Mouse (Mus musculus): ENCODE data around the gene Tbc1d20. TPM values are rescaled to one million over a fixed set of nuclear protein-coding genes. Genes with fewer than 3 reads are reported as not detected.

Tbc1d20 gene
- polyA plus RNA-seq (2015; fragmentation: Nextera tagmentation; extraction: Ambion mirVana): 35.2 and 40.3 TPM in 2 replicates

GRCm38 (mm10) chr2:152293727-152294475 is at the start of gene Tbc1d20:
Gene Tbc1d20, plus strand, starts transcription at chr2:152293828.
- TF ChIP-seq CTCF (IDR thresholded peaks at IDR 0.05; ENCODE audit: low read depth): no peak
- Histone ChIP-seq H3K9ac (ENCODE audit: low read depth, low read length) (peak within 1 kb of the TSS; percentile 90), H3K36me3 (ENCODE audit: control insufficient read depth, insufficient read depth) (no peaks in the 10 kb centered on the region), H3K27me3 (replicated peaks; ENCODE audit: control insufficient read depth, insufficient read depth, low read length) (no peaks in the 10 kb centered on the region), H3K4me2 (replicated peaks; ENCODE audit: low read depth) (peak within 1 kb of the TSS; percentile 82), H3K4me3 (ENCODE audit: low read depth, low read length) (peak within 1 kb of the TSS; percentile 72), H3K4me1 (replicated peaks; ENCODE audit: control insufficient read depth, insufficient read depth, low read length) (no peaks in the 10 kb centered on the region), H3K27ac (ENCODE audit: low read depth, low read length) (peak within 1 kb of the TSS; percentile 85), H3K9me3 (ENCODE audit: control insufficient read depth) (no peaks in the 10 kb centered on the region)
- peak; percentile 96 for ATAC-seq
- WGBS: under 1% methylated on average over 69 of the region's 70 CpGs

- WGBS: 92% methylated on average over 1 of the region's 1 CpGs
- Histone ChIP-seq H3K27me3 (replicated peaks; ENCODE audit: control insufficient read depth, insufficient read depth, low read length) (no peaks in the 10 kb centered on the region), H3K4me2 (replicated peaks; ENCODE audit: low read depth) (no peak overlapping the region), H3K4me3 (ENCODE audit: low read depth, low read length) (no peak overlapping the region), H3K9me3 (ENCODE audit: control insufficient read depth) (no peaks in the 10 kb centered on the region), H3K36me3 (ENCODE audit: control insufficient read depth, insufficient read depth) (peaks cover 3% of the 10 kb centered on the region), H3K27ac (ENCODE audit: low read depth, low read length) (no peak overlapping the region), H3K4me1 (replicated peaks; ENCODE audit: control insufficient read depth, insufficient read depth, low read length) (no peaks in the 10 kb centered on the region; the same call in 1 of the 2 replicates), H3K9ac (ENCODE audit: low read depth, low read length) (no peak overlapping the region)
- no peak for TF ChIP-seq CTCF (IDR thresholded peaks at IDR 0.05; ENCODE audit: low read depth)
- no peak for ATAC-seq
These were observed 46.4 kb upstream of the Tbc1d20 start for GRCm38 (mm10) chr2:152247213-152247612.

- no peak overlapping the region for H3K27ac ChIP-seq (ENCODE audit: low read depth, low read length)
- H3K9ac ChIP-seq (ENCODE audit: low read depth, low read length): no peak overlapping the region
- no peaks in the 10 kb centered on the region; the same call in 1 of the 2 replicates for H3K4me1 ChIP-seq (replicated peaks; ENCODE audit: control insufficient read depth, insufficient read depth, low read length)
- H3K27me3 ChIP-seq (replicated peaks; ENCODE audit: control insufficient read depth, insufficient read depth, low read length): no peaks in the 10 kb centered on the region
- no peak overlapping the region for H3K4me3 ChIP-seq (ENCODE audit: low read depth, low read length)
- ATAC-seq: no peak
- no peaks in the 10 kb centered on the region for H3K9me3 ChIP-seq (ENCODE audit: control insufficient read depth)
- no peak overlapping the region for H3K4me2 ChIP-seq (replicated peaks; ENCODE audit: low read depth)
- no peak for TF ChIP-seq CTCF (IDR thresholded peaks at IDR 0.05; ENCODE audit: low read depth)
- WGBS: 24% methylated on average over 2 of the region's 4 CpGs
- peaks cover 31% of the 10 kb centered on the region for H3K36me3 ChIP-seq (ENCODE audit: control insufficient read depth, insufficient read depth)
These were observed 43.1 kb upstream of the Tbc1d20 start for GRCm38 (mm10) chr2:152250511-152250910.

GRCm38 (mm10) chr2:152259739-152260138 is 33.9 kb upstream of the Tbc1d20 start:
- Histone ChIP-seq H3K4me3 (ENCODE audit: low read depth, low read length) (no peak overlapping the region), H3K36me3 (ENCODE audit: control insufficient read depth, insufficient read depth) (peaks cover 66% of the 10 kb centered on the region), H3K4me1 (replicated peaks; ENCODE audit: control insufficient read depth, insufficient read depth, low read length) (no peaks in the 10 kb centered on the region), H3K27ac (ENCODE audit: low read depth, low read length) (no peak overlapping the region), H3K9ac (ENCODE audit: low read depth, low read length) (no peak overlapping the region), H3K27me3 (replicated peaks; ENCODE audit: control insufficient read depth, insufficient read depth, low read length) (no peaks in the 10 kb centered on the region), H3K4me2 (replicated peaks; ENCODE audit: low read depth) (no peak overlapping the region), H3K9me3 (ENCODE audit: control insufficient read depth) (no peaks in the 10 kb centered on the region)
- no peak for TF ChIP-seq CTCF (IDR thresholded peaks at IDR 0.05; ENCODE audit: low read depth)
- 90% methylated on average over 1 of the region's 1 CpGs for WGBS
- ATAC-seq: no peak

GRCm38 (mm10) chr2:152273639-152274038 is 20.0 kb upstream of the Tbc1d20 start:
- Histone ChIP-seq H3K9me3 (ENCODE audit: control insufficient read depth) (no peaks in the 10 kb centered on the region), H3K4me3 (ENCODE audit: low read depth, low read length) (no peak overlapping the region), H3K4me2 (replicated peaks; ENCODE audit: low read depth) (no peak overlapping the region), H3K36me3 (ENCODE audit: control insufficient read depth, insufficient read depth) (peaks cover 59% of the 10 kb centered on the region), H3K27me3 (replicated peaks; ENCODE audit: control insufficient read depth, insufficient read depth, low read length) (no peaks in the 10 kb centered on the region), H3K4me1 (replicated peaks; ENCODE audit: control insufficient read depth, insufficient read depth, low read length) (no peaks in the 10 kb centered on the region), H3K9ac (ENCODE audit: low read depth, low read length) (no peak overlapping the region), H3K27ac (ENCODE audit: low read depth, low read length) (no peak overlapping the region)
- no peak for ATAC-seq
- 85% methylated on average over 2 of the region's 2 CpGs for WGBS
- TF ChIP-seq CTCF (IDR thresholded peaks at IDR 0.05; ENCODE audit: low read depth): peak; percentile 53

- ATAC-seq: no peak
- Histone ChIP-seq H3K36me3 (ENCODE audit: control insufficient read depth, insufficient read depth) (peaks cover 42% of the 10 kb centered on the region), H3K9ac (ENCODE audit: low read depth, low read length) (no peak overlapping the region), H3K27me3 (replicated peaks; ENCODE audit: control insufficient read depth, insufficient read depth, low read length) (no peaks in the 10 kb centered on the region), H3K4me1 (replicated peaks; ENCODE audit: control insufficient read depth, insufficient read depth, low read length) (no peaks in the 10 kb centered on the region), H3K4me3 (ENCODE audit: low read depth, low read length) (no peak overlapping the region), H3K27ac (ENCODE audit: low read depth, low read length) (no peak overlapping the region), H3K9me3 (ENCODE audit: control insufficient read depth) (no peaks in the 10 kb centered on the region), H3K4me2 (replicated peaks; ENCODE audit: low read depth) (no peak overlapping the region)
- TF ChIP-seq CTCF (IDR thresholded peaks at IDR 0.05; ENCODE audit: low read depth): no peak
- 72% methylated on average over 3 of the region's 3 CpGs for WGBS
These were observed 12.2 kb upstream of the Tbc1d20 start for GRCm38 (mm10) chr2:152281407-152281806.

All from intestine, postnatal 0 days (tissue).